Mouse (Mus musculus): ENCODE data around the gene Rasl11a.

DNA sequence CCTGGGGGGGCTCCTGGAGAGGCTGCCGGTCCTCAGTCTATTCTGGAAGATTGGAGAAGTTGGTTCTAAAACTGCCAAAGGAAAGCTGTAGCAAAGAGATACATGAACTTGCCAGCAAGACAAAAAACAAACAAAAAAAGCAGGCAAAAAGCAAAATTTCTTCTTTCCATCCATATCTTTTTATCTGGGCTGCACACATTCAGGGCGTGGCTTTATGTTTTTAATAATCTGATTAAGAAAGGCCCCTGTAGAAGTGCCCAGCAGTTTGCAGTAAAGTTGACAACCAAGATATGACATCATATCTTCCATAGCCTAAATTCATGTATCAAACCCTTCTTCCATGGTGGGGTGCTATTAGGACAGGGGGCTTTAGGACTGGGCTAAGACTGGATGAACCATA lies 21.4 kb downstream of the Rasl11a start:
- no peak for TF ChIP-seq POLR2A (IDR thresholded peaks at IDR 0.05; ENCODE audit: borderline replicate concordance, insufficient read depth, low read length)
- no peak for TF ChIP-seq CTCF (IDR thresholded peaks at IDR 0.05; ENCODE audit: borderline replicate concordance, insufficient read depth, low read depth, low read length)
